Mouse (Mus musculus) spleen, embryonic (tissue): ENCODE results near the gene Nit1.

Source experiments
- CTCF ChIA-PET: fragments of 350-600 bp; sonication (Branson Sonifier 250); formaldehyde crosslinking; loops from one replicate; lab custom pipeline; 2022; lab: Charles Lee

Gene Nit1

GRCm38 (mm10) chr1:171345225-171346094 is at the start of gene Nit1, which contains the start of gene Pfdn2:
Gene Nit1 (minus strand): TSS chr1:171345646.
Gene Pfdn2 (plus strand): TSS chr1:171345670.
- CTCF ChIA-PET = interaction anchor here (0.7 to 1.3 kb wide), 3 partner anchors 15 to 234 kb away, joined by 3 to 4 read pairs (median 4); no protein-coding TSS in a partner anchor

DNA sequence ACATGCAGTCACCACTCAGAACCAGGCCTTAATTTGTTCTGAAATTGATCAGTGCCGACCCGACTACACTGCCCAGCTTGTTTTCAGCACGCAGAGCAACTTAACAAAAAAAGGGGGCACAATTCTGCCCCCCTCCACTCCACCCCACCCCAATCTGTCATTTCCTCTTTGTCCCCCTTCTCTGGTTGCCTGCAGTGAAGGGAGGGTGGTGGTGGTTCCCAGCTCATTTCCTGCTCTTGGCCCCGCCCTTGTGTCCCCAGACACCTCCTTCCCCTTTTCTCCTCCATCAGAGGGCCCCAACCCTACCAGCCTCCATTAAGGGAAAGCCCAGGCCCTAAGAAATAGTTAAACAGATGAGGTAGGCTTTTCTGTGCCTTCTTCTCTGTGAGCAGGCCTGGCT is 44.7 kb upstream of the Nit1 start:
- CTCF ChIA-PET = no interaction called here

DNA sequence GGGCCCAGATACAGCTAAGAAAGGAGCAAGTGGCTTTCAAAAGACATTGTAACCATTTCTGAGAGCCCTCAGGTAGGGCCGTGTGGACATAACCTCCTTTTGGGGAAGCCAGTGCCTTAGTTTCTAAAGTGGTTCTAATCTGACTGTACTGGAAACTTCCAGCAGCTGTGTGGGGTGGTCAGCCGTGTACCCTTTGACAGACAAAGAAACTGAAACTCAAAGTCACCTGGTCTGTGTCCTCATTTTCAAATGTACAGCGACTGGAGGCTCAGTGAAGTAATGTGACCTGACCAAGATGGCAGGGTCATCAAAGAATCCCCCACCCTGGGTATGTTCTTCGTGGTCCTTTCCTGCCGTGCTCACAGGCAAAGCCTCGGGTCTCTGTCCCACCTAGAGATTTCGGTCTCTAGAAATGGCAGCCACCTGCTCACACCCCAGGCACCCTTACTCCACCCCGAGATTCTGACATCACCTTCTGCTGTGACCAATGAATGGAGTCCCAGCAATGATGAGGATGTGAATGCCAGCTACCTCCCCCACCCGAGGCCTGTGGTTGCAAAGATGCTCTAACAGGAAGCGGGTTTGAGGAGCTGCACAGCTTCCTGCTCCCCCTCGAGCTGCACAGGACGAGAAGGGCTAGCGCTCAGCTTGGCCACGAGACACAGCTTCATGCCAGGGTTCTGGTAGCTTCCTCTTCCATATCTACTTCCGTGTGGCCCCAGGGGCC is 43.1 kb upstream of the Nit1 start, which contains the start of gene Arhgap30:
Gene Arhgap30 (plus strand): TSS at position 579 of the 727 bp plus-strand sequence.
- CTCF ChIA-PET = no interaction called here

DNA sequence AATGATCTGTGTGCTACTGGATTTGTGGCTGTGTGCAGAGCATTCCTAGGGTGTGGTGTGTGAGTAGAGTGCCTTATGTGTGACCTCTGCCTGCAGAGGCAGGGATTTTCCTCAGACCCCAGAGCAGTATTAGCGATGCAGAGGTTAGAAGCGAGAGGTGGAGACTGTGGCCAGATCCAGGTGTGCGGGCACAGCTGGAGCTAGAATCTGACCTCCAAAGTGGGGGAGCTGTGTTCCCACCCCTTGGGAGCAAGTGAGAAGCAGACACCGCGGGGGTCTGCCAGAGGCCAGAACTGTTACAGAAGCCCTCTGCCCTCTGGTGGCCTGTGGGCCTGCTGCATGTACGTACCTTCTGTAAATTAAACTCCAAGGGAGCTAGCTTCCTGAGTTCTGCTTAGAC is 41.7 kb upstream of the Nit1 start:
- CTCF ChIA-PET = interaction anchor here (1.0 kb wide), 1 partner anchor 10 kb away, joined by 4 read pairs; no protein-coding TSS in a partner anchor

DNA sequence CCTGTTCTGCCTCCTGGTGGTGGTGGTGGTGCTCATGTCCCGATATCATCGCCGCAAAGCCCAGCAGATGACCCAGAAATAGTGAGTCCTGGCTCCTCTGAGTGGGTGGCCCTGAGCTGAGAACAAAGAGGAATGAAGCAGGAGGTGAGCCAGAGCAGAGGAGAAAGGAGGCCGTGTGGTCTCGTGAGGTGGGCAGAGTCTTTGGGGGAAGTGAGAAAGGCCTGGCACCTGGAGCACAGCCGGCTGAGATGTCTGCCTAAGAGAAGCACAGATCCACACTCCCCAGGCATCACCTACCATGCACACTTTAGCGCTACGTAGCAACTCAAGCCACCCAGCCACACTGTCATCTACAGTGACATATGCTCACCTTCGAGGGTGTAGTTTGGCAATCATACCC is 39.7 kb upstream of the Nit1 start:
- CTCF ChIA-PET = interaction anchor here (0.5 to 1.1 kb wide), 2 partner anchors 26 to 27 kb away, joined by 5 to 11 read pairs; partner anchors contain the start of gene Usf1

DNA sequence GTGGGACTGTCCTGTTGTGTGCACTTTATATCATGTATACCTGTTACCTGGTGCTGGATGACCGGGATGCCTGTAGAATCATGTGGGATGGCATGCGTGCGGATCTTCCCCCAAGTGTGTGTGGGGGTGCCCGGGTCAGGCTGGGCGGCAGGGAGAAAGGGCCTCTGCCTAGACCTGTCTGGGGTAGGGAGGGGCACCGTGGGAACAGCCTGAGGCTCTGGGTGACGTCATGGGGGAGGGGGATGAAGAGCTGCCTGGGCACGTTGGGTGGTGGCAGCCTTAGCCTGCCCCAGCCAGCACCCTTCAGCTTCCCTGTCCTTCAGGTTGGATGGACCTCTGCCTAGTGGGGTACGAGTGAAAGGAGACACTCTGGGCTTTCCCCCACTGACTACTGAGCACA is 38.9 kb upstream of the Nit1 start:
- CTCF ChIA-PET = interaction anchor here (0.6 to 1.1 kb wide), 2 partner anchors 26 to 282 kb away, joined by 6 to 11 read pairs; no protein-coding TSS in a partner anchor

DNA sequence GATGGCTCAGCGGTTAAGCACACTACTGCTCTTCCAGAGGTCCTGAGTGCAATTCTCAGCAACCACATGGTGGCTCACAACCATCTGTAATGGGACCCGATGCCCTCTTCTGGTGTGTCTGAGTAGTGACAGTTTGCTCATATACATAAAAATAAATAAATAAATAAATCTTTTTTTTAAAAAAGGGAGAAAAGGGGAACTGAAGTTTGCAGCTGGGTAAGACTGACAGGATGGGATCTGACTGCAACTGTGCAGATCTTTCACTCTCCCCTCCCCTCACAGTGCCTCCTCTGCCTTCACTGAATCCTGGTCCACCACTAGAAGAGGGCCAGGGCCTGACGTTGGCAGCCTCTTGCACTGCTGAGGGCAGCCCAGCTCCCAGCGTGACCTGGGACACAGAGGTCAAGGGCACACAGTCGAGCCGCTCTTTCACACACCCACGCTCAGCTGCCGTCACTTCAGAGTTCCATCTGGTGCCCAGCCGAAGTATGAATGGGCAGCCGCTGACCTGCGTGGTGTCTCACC is 36.7 kb upstream of the Nit1 start:
- CTCF ChIA-PET = no interaction called here

DNA sequence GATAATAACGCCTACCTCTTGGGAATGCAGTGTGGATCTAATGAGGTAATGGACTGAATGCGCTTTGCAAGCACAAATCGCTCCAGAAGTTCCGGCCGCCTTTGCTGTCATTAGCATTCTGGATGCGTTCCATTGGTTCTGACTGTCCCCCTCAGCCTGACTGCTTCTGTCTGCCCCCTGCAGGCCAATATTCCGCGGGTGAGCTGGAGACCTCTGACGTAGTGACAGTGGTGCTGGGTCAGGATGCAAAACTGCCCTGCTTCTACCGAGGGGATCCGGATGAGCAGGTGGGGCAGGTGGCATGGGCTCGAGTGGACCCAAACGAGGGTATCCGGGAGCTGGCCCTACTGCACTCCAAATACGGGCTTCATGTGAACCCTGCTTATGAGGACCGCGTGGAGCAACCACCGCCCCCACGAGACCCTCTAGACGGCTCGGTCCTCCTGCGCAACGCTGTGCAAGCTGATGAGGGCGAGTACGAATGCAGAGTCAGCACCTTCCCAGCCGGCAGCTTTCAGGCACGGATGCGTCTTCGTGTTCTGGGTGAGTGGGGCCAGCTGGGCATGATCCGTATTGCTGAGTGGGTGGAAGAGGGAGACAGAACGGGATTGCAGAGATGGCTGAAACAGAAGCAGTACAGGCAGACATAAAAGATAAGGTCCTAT is 34.6 kb upstream of the Nit1 start:
- CTCF ChIA-PET = interaction anchor here (1.4 kb wide), 1 partner anchor 30 kb away, joined by 3 read pairs; no protein-coding TSS in a partner anchor

DNA sequence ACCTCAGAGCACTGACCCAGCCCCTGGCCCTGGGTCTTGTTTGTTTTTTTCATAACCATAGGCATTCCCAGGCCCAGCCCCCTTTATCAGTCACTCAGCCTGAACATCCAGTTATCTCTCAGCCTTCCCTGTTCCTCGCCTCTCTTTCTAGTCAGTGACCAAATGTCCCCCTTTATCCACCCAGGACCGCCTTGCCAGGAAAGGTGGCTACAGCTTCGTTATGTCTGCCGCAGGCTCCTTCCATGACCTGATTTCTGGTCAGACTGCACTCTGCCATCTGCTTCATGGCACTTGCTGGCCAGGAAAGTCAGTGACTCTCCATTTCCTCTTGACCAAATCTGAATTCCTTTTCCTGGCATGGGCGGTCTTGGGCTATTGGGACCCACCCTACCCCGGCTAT is 32.9 kb upstream of the Nit1 start:
- CTCF ChIA-PET = no interaction called here

GRCm38 (mm10) chr1:171375646-171376097 is 30.2 kb upstream of the Nit1 start:
- CTCF ChIA-PET = no interaction called here

GRCm38 (mm10) chr1:171373946-171374345 is 28.5 kb upstream of the Nit1 start:
- CTCF ChIA-PET = no interaction called here

GRCm38 (mm10) chr1:171372880-171373279 is 27.4 kb upstream of the Nit1 start:
- CTCF ChIA-PET = interaction anchor here (0.6 kb wide), 1 partner anchor 178 kb away, joined by 3 read pairs; no protein-coding TSS in a partner anchor

- CTCF ChIA-PET = no interaction called here
These were observed 24.6 kb upstream of the Nit1 start, which contains the start of gene Nectin4 for GRCm38 (mm10) chr1:171369845-171370556. Gene Nectin4 (plus strand): TSS chr1:171370099.

DNA sequence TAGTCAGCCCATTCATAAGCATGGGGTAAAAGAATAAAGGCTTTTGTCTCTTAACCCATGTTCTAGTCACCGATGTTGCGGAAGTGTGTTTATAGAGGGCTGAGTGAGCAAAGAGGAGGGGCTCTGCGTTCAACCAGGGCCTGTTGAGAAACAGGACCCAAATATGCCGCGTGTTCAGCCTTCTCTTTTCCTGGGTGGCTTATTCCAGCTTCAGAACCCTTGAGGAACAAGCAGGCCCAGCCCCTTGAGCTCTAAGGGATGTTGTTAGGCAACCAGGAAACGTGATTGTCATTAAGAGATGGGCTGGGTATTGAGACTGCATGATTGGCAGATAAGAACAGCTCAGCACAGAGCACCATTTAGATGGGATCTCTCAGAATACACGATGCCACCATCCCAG is 20.5 kb upstream of the Nit1 start:
- CTCF ChIA-PET = interaction anchor here (0.5 to 0.7 kb wide), 2 partner anchors 10 to 35 kb away, joined by 3 to 12 read pairs; no protein-coding TSS in a partner anchor

DNA sequence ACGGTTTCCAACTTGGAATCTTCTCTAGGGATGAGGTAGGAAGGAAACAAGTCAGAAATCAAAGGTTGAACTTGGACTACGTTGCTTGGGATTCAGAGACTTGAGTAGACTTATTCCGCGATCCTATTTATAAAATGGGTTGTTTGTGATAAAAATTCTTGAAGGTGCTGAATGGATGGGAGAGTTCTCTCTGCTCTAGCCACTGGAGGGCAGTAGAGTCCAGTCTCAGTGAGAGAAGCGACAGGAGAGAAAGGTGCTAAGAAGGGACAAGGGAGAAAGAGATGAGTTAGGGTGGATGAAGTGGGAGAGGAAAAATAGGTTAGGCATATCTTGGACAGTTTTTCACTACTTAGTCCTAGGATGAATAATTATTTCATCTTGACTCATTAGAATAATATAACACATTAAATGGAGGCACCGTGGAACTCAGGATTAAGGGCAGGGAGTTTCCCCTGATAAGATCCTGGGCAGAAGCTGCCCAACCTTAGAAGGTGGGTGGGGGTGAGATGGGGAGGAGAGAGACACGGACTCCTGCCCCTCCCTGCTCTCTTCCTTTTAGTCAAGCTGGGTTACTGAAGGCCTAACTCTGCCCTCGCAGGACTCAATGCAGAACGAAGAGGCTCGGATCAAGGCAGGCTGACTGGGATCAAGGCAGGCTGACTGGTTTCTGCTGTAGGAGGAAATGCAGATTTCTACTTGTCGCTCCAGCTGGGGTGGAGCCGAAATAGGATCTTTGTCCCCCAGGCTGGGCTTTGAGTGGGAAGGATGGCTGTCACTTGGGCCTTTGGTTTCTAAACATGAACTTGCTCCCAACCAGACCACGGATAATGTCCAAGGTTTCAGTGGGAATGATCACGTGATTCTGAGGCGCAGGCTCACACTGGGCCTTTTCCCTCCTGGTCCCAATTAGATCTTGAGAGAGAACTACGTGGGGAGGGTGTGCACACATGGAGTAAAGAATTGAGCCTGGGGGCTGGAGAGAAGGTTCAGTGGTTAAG is 16.0 kb upstream of the Nit1 start:
- CTCF ChIA-PET = no interaction called here

DNA sequence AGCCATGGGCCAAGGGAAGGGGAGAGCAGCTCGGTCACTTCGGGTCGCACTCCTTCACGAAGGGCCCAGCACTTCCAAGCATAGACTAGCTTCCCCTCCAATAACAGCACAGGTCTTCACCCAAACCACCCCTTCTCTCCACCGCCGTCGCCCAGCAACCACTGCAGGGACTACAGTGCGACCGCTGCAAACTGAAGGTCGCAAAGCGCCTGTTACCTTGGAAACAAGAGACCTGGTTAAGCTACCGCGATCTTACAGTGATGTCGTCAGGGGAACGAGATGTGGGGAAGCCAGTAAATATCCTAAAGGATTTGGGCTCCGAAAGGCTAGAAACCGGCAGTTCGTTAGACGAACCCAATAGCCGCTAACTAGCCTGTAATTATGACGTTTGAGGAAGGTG is 15.2 kb upstream of the Nit1 start, which contains the start of gene Klhdc9:
Gene Klhdc9 (minus strand): TSS at position 143 of the 400 bp plus-strand sequence.
- CTCF ChIA-PET = no interaction called here

DNA sequence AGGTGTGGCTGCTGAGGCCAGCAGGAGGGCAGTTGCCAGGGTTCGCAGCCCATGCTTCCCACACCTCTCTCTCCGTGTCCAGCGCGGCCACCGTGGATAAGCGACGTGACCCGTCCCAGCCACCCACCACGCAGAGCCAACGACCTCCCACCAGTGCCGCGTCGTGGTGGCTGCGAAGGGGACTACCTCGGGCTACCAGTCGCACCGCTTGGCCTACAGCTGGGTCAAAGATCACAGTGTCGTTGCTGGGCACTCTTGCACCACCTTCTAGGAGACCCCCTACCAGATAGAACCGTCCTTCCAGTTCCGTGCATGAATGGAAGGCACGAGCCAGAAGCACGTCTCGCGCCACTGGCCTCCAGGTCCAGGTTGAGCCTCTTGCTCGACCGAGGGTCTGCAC is 14.8 kb upstream of the Nit1 start:
- CTCF ChIA-PET = no interaction called here

DNA sequence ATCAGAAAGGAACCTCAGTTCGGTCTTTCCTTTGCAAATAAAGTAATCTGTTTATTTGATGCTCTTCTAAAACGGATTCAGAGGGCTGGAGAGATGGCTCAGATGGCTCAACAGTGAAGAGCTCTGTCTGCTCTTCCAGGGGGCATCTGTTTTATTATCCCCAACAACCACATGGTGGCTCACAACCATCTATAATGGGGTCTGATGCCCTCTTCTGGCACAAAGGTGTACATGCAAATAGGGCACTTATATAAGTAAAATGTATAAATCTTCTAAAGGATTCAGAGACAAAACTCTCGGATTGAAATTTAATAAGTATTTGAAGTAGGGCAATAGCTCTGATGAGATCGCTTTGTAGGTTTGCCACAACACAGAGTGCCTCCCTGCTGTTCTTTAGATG is 13.0 kb upstream of the Nit1 start:
- CTCF ChIA-PET = interaction anchor here (1.1 kb wide), 1 partner anchor 26 kb away, joined by 11 read pairs; no protein-coding TSS in a partner anchor

DNA sequence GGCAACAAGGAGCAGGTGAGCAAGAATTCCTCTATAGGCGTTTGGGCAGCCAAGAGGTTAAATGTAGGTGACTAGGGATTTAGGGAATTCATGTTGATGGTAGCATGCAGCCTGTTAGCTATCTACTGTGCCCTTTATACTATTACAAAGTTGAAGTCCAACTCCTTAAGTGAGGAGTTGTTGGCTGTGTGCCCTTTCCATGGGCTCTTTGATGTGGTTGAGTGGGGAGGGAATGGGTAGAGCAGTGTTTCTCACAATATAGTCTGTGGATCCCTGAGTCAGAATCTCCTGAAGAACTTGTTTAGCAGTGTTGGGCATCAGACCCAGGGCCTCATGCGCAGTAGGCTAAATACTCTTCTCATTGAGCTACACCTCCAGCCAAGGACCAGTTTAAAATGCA is 11.4 kb upstream of the Nit1 start:
- CTCF ChIA-PET = no interaction called here
